Mouse (Mus musculus) spleen, postnatal 4 days (tissue): ENCODE data around the gene Gnl1.
"Not testable (repeated sequence)": the region's sequence is repeated elsewhere in the genome, so short reads cannot be mapped to it uniquely, and the experiment has no call there.

Experiments used
- DNase-seq, 2 experiments: peaks; one replicate each; pipeline ENCODE4 v3.0.0; 2022; ENCODE audit warnings: low spot score in 2 of 2

Gnl1 gene

DNA sequence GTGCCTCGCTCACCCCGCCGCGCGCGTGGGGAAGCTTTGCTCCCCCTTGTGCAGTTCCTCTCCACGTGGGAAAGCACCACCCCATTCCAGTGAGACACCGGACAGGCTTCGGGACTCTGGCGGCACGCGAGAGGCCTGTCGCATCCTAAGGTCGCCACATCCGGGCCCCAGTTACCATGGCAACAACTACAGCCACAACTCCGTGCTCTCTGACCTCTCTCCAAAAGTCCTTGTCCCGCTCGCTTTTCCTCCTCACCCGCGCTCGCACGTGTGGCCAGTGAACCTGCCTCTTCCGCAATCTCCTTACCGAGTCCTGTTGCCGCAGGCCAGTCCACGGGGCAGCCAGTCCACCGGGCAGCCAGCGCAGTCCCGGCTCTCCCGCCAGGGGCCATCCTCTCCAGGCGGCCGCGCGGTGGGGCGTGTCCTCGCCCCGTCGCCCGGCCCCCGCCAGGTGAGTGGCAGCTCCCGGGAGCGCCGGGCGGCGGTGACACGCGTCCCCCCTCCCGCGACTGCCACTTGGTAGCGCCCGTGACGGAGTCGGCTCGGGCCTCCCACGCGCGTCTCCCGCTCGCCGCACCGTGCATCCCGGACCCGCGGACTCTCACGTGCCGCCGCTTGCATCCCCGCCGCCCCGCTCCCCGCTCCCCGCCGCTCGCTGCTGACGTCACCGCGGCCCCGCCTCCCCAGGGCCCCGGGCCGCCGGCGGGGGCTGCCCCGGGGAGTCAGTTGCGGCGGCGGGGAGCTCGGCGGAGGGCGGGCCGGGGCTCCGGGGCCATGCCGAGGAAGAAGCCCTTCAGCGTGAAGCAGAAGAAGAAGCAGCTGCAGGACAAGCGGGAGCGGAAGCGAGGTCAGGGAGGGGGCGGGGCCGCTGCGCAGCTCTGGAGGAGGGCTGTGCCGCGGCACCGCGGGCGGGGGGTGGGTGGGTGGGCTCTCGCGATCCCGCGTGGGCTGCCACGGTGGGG, at the start of gene Gnl1, which contains the start of gene Prr3:
Gene Gnl1 (plus strand): TSS at position 451 of the 962 bp plus-strand sequence.
Gene Prr3 (minus strand): TSS at position 836 of the 962 bp plus-strand sequence.
- DNase-seq: peak; percentile 82 to 91

DNA sequence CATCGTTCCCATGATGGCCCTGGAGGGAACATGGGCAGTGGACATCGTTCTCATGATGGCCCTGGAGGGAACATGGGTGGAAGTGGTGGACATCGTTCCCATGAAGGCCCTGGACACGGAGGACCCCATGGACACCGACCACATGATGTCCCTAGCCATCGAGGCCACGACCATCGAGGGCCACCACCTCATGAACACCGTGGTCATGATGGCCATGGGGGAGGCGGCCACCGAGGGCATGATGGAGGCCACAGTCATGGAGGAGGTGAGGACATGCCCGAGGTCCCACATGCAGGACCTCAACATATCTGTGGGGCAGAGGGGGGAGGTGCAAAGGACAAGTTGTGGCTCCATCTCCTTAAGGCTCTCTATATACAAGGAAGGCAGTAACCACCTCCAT, 49.0 kb upstream of the Gnl1 start:
- peak in 1 of 2 experiments; percentile 13 for DNase-seq

DNA sequence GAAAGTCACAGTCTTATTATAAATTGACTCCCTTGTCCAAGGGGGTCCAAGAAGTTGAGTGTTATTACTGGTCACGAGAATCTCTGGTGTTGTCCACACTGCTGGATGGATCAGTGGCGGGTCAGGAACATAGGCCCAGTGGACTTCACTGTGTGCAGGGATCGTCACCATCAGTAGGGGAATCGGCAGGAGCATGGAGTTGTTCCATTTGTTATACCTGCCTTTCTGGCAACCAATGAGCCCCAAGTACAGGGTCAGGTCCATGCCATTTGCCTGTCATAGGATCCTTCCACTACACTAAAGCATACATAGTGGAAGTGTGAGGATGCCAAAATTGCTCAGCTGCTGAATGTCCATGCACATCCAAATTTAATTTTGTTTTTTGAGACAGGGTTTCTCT, 47.0 kb upstream of the Gnl1 start:
- no peak for DNase-seq

DNA sequence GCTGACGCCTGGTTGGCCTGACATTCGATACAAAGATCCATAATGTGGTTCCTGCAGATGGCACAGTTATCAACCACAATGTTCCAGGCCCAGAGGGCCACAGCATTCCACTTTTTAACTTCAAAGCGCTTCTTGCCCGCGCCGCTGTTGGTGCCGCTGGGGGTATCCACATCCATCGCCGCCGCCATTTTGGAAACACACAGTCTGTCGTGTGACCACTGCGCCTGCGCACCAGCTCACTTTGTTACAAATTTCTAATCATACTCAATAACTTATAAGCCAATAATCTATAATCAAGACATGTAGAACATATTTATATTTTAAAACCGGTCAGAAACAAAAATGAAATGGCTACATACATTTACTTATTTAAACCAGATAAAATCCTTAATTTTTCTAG, 43.9 kb upstream of the Gnl1 start:
- not testable (repeated sequence) for DNase-seq

DNA sequence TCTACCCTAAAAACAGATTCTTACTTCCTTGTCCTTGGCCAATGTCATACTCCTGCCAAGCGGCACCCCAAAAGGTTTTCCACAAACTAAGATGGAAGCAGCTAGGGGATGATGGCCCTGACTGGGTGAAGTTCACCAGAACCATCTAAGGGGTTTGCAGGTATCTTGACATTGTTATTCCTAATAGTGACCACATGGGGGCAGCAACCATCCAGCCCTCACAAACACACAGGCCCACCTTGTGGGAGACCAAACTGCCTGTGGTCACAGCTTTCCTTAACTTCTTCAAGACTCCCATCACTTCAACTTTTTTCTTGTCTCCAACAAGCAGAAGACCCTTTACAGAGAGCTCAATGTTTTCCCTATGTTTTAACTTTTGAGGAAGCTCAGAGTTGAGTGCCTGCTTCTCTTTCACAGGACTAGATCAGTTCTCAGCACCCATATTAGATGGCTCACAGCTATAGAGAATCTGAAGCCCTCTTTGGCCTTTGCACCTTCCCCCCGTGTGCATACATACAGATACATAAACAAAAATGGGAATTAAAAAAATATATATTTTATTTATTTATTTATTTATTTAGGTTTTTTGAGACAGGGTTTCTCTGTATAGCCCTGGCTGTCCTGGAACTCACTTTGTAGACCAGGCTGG, 41.8 kb upstream of the Gnl1 start:
- DNase-seq: peak; percentile 37 to 75

DNA sequence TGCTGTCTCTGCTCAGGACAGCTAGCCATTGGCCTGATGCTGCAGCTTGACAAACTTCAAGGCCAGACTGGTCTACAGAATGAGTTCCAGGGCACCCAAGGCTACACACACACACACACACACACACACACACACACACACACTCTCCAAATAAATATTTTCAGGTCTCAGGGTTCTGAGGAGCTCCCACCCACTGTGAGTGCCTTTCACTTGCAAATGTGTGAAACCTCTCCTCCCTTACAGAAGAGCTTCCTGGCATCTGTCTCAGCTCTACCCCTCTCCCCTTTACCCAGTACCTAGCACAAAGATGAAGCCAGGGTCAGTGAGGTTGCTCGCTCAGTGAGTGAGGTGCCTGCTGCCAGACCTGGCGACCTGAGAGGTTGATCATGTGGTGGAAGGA, 40.5 kb upstream of the Gnl1 start:
- DNase-seq: no peak

DNA sequence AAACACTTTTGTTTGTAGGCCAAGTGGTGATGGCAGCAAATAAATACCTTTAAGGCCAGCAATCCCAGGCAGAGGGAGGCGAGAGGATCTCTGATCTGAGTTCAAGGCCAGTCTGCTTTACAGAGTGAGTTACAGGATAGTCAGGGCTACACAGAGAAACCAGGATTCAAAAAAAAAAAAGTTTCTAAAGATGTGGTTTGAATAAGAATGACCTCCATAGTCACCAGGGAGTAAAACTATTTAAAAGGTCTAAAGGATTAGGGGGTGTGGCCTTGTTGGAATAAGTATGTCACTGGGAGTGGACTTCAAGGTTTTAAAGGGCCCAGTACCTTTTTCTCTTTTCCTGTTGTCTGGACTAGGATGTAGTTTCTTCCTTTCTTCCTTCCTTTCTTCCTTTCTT, 39.7 kb upstream of the Gnl1 start:
- no peak for DNase-seq

DNA sequence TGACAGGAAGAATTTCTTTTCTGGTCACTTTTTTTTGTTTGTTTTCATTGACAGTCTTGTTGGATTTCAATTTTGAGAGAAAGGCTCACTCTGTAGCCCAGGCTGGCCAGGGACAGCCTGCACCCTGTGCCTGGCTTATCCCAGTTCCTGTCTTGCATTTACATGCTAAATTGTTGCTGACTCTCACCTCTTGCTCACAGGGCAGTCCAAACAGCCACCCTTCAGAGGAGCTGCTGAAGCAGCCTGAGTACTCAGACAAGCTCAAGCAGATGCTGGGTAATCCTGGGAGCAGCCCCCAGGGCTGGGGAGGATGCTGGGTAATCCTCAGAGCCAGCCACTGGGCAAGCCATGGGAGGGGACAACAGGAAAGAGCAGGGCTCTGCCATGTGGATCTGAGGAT, 28.7 kb upstream of the Gnl1 start:
- not testable (repeated sequence) for DNase-seq

DNA sequence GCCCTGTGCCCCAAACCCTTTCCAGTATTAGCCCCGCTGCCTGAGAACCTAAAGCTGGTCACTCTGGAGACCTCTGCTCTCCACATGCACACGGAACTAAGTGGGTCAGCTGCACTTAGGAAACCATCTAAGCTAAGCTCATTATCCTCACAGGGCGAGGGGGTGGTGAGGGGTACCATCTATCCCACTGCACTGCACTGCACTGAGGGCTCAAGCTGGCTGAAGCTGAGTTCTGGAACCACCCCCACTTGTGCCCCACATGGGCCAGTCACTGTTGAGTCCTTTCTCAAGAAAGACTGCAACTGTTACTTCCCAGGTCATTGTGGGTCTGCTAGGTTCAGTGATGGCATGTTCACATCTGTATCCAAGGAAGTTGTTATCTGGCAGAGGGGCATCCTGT, 27.1 kb upstream of the Gnl1 start:
- not testable (repeated sequence) for DNase-seq

DNA sequence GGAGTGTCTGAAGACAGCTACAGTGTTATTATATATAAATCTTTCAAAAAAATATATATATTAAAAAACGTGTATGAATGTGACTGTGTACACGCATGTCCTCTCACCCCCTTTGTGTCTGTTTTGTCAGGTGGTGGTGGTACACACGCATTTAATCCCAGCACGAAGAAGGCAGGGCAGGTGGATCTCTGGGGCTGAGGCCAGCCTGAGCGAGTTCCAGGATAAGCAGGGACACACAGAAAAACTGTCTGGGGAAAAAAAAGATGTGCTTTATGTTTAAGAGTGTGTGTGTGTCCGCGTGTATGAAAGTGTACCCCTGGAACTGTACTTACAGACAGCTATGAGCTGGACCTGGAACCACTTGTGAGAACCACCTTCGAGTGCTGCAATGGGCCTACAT, 25.0 kb upstream of the Gnl1 start:
- DNase-seq: no peak

DNA sequence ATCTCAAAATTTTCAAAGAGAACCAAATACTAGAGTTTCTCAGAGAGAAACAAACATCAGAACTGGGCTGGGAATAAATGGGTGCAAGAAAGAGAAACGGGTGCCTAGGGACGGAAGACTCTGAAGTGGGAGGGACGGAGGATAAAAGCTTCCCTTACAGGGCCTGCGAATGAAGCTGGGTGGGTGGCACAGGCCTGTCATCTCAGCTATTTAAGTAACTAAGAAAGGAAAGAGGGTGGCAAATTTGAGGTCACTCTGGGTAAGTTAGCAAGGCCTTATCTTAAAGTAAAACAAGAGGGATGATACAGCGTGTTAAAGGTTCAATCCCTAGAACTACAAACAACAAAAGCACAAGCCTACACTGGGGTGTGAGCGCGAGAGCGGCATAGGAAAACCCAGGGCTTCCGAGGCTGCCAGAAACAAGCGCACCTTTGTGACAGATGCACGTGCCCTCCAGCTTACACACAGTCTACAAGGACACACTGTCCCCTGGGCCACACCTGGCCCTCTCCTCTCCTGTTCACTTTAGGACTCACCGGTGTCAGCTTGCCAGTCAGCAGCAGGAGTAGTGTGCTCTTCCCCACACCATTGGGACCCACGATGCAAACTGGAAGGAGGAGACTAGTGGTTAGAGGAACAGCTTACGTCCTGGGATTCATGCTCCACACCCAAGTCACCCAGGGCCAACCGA, 21.0 kb upstream of the Gnl1 start:
- DNase-seq: no peak

DNA sequence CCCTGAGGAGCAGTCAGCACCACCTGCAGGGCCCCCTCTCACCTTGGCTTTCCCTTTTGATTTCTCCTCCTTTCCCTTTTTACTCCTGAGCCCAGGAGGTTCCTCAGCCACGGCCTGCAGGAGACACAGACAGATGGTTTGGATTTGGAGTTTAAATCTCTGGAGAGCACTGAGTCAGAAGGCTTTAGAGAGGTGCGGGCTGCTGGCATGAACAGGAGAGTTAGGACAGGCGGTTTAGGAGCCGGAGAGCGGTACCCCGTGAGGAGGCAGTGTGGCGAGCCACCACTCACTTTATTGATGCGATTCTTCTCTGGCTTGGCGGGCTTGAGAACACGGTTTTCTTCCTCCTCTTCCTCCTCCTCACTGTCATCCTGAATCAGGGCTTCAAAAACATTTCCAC, 16.4 kb upstream of the Gnl1 start:
- peak in 1 of 2 experiments; percentile 50 for DNase-seq

DNA sequence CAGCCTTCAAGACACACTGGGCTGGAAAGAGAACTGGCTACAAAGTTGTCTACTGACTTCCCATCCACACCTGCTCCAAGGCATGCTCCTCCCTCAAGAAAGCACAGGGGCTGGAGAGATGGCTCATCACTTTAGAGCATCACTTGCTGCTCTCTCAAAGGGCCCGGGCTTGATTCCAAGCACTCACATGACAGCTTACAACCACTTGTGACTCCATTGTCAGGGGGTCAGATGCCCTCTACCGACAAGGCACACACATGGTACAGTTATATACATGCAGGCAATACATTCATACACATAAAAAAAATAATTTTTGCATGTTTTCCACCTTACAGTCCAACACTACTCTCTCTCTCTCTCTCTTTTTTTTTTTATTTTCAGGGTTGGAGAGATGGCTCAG, 12.0 kb upstream of the Gnl1 start:
- peak in 1 of 2 experiments; percentile 49 for DNase-seq

DNA sequence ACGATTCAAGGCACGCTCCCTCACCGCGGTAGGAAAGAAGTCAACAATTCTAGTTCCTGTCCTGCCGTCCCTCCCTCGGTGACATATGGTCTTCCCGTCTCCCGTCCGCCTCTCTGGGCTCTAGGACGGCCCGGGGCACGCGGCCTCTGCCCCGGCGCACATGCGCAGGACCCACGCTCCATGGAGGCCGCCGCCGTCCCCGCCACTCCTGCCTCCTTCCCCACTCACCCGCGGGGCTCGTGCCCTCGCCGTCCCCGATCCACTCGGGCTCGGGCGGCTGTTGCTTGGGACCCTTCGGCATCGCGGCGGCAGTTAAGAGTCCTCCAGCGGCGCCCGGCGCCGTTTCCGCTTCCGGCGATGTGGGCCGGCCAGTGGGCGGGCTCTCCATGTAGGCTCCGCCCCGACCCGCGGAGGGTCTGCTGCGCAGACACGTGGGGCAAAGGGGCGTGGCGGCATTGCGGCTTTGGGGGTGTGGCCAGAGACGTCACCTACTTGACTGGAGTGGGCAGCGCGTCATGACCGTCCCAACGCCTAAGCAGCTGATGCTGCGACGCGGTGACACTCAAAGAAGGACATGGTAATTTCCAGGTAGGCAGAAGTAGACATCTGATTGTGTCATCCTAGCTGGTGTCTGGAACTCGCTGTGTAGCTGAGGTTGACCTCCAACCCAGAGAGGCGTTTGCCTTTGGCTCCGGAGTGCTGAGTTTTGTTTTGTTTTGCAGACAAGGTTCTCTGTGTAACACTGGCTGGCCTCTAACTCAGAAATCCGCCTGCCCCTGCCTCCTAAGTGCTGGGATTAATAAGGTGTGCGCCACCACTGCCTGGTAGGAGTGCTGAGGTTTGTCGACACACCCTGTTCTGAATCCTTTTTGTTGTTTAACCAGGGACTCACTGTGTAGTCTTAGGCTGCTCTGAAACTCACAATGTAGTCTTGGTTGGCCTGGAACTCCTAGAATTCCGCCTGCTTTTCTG, 9.9 kb upstream of the Gnl1 start, which contains the start of gene Abcf1:
Gene Abcf1 (minus strand): TSS at position 344 of the 972 bp plus-strand sequence.
- DNase-seq: peak; percentile 100

DNA sequence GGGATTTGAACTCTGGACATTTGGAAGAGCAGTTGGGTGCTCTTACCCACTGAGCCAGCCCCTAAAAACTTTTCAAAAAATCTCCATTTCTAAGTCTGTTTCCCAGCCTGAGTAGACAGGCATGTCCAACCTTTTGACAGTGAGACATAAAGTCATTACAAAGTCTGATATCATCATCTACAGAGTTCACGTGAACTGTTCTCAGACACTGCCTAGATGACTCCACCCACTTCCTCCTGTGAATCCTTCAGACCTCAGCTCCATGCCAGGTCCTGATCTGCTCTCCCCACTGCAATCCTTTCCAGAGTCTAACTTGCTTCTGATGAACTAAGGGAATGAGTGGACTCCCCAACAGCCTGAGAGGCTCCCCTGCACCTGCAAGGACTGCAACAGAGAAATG, 7.5 kb upstream of the Gnl1 start:
- no peak for DNase-seq

DNA sequence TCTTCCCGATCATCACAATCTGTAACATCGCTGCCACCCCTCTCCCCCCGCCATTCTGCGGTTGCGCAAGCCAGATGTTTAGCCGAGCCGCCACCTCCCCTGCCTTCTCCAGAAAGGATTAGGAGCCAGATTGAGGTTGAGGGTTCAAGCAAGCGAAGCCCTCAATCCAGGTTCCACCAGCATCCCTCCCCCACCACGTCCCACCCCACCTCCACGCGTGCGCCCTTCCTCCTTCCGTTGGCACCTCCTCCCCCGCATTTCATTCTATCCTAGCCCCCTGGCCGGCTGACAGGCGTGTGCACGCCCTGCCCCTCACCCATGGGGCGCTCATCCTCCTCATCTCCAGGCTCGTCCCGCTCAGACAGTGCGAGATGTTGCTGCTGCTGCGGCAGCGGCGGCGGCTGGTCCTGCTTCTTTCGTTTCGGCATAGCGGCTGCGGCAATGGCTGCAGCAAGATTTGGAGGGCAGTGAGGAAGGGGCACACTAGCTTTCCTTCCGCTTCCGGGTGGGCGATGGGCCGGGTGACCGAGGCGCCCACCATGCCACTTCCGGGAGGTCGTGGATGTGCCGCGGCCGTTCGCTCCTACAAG, 745 bp upstream of the Gnl1 start:
- DNase-seq: peak in 1 of 2 experiments; percentile 26

DNA sequence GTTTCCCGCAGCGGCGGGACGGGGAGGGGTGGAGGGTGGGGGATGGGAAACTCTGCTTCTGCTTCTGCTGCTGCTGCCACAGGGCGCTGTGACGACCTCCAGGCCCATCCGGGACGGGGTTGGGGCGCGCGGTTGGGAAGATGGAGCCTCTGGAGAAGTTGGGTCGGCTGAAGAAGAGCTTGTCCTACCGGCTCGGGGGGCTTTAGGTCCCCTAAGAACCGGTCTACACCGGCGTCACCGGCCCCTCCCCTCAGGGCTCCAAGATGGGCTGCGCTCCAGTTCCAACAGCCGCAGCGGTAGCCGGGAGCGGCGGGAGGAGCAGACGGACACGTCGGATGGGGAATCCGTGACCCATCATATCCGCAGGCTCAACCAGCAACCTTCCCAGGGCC, 708 bp downstream of the Gnl1 start:
- DNase-seq: no peak

DNA sequence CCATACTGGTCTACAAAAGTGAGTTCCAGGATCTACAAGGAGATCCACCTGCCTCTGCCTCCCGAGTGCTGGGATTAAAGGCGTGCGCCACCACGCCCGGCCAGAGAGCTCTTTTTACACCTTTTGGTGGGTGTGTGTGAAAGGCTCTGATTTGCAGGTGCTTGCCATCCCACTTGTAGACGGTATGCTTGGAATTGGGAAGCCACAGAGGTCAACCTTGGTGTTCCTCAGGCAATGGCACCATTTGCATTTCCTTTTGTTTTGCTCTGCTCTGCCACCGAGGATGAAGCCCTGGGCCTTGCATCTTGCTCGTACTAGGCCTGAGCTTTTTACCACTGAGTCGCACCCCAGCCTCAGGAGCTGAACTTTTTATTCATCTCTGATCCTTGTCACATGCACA, 2.1 kb downstream of the Gnl1 start:
- DNase-seq: no peak

DNA sequence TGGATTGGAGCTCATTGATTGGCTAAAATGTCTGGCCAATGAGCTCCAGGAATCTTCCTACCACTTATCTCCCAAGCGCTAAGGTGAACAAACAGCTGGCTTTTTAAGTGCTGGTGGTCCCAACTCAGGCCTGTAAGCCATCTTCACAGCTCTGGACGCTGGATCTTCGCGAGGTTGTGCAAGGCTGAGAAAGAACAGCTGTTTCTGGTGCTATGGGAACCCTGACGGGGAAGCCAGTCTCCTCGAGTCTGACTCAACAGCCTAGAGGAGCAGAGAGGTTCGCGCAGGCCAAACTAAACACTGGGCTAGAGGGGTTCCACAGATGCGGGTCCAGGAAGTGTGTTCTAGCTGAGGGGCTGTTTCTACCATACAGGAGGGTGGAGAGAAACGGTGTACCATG, 12.1 kb downstream of the Gnl1 start:
- DNase-seq: no peak

DNA sequence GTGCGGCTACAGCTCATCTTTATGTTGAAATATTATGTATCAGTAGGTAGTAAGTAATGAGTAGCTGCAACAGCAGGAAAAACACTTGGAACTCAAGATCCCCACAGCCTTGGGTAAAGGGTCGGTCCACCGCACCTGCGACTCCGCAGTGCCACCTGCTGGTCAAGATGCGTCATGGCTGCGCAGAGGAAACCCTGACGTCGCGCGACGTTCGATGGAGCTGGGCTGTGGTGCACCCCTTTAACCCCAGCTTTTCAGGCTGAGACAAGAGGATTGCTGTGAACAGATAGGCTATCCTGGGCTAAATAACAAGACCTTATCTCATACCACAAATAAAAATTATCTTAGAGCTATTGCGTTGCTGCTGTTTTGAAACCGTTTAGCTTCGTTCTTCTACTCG, 14.0 kb downstream of the Gnl1 start:
- DNase-seq: peak; percentile 82 to 95
